Mouse (Mus musculus) neural tube, embryonic 15.5 days (tissue): ENCODE results near the gene Sos2. TPM values are rescaled to one million over a fixed set of nuclear protein-coding genes. Genes with fewer than 3 reads are reported as not detected.
"Not testable (repeated sequence)": the region's sequence is repeated elsewhere in the genome, so short reads cannot be mapped to it uniquely, and the experiment has no call there.

ENCODE experiments used
- ATAC-seq: fragments of 200-750 bp; cut with Nextera tagmentation; 2 replicates; pipeline ENCODE4 v1.8.0; 2017; ENCODE audit warnings: mild to moderate bottlenecking, moderate TSS enrichment, moderate library complexity; ENCODE audit not compliant: low FRiP score
- H3K27ac ChIP-seq: fragments of 300-500 bp; sonication (generic); replicated peaks from 2 replicates; pipeline ENCODE4 v1.5.1; 2015; ENCODE audit warnings: mild to moderate bottlenecking, inconsistent platforms
- H3K27me3 ChIP-seq: fragments of 300-500 bp; sonication (generic); replicated peaks from 2 replicates; pipeline ENCODE4 v1.6.1; 2015; ENCODE audit warnings: inconsistent platforms
- H3K36me3 ChIP-seq: fragments of 300-500 bp; sonication (generic); 2 replicates; pipeline ENCODE4 v1.6.1; 2015; ENCODE audit warnings: inconsistent platforms
- H3K4me1 ChIP-seq: fragments of 300-500 bp; sonication (generic); 2 replicates; pipeline ENCODE4 v1.6.1; 2015; ENCODE audit warnings: inconsistent platforms
- H3K4me2 ChIP-seq: fragments of 300-500 bp; sonication (generic); 2 replicates; pipeline ENCODE4 v1.6.1; 2015; ENCODE audit warnings: inconsistent platforms, mild to moderate bottlenecking, moderate library complexity
- H3K4me3 ChIP-seq: fragments of 300-500 bp; sonication (generic); replicated peaks from 2 replicates; pipeline ENCODE4 v1.5.1; 2015; ENCODE audit warnings: mild to moderate bottlenecking, inconsistent platforms
- H3K9ac ChIP-seq: fragments of 300-500 bp; sonication (generic); replicated peaks from 2 replicates; pipeline ENCODE4 v1.6.1; 2015; ENCODE audit warnings: mild to moderate bottlenecking, inconsistent platforms
- H3K9me3 ChIP-seq: fragments of 300-500 bp; sonication (generic); replicated peaks from 2 replicates; pipeline ENCODE4 v1.6.1; 2016; ENCODE audit warnings: inconsistent platforms
- WGBS: fragments of 180-500 bp; shearing (Covaris S2); methylation state at CpG from one replicate; pipeline ENCODE4 v1.1.7; 2015; ENCODE audit warnings: mixed read lengths; 5-methylcytosine and 5-hydroxymethylcytosine counted together
- polyA plus RNA-seq: library from polyadenylated mRNA; unstranded; fragments of >200 nt; fragmentation: Nextera tagmentation; extraction: Ambion mirVana; gene quantifications from 2 replicates; pipeline ENCODE4 v1.2.1, GENCODE M21; 2015

Gene Sos2
- polyA plus RNA-seq, 1 experiment from 2014 or later = 12.4 TPM

DNA sequence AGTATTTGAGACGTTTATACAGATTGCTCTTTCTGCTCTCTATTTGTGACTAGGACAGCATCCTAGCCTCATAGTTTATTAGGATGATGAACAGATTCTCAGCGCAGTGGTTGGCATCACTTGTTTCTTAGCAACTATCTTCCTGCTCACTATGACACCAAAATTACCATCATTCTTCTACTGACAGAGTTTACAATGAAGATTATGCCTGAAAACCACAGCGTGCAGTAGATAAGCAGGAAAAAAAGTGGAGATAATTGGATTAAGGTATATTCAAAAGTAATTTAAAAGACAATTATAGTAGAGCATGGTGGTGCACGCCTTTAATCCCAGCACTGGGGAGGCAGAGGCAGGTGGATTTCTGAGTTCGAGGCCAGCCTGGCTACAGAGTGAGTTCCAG, 88.5 kb downstream of the Sos2 start:
- Histone ChIP-seq H3K27me3 (no peaks in the 10 kb centered on the region), H3K27ac (no peak overlapping the region), H3K9me3 (no peaks in the 10 kb centered on the region), H3K4me3 (no peak overlapping the region), H3K9ac (no peak overlapping the region), H3K4me1 (no peaks in the 10 kb centered on the region), H3K4me2 (no peak overlapping the region), H3K36me3 (peaks cover 37% of the 10 kb centered on the region)
- 92% methylated on average over 5 of the region's 5 CpGs for WGBS
- no peak for ATAC-seq

DNA sequence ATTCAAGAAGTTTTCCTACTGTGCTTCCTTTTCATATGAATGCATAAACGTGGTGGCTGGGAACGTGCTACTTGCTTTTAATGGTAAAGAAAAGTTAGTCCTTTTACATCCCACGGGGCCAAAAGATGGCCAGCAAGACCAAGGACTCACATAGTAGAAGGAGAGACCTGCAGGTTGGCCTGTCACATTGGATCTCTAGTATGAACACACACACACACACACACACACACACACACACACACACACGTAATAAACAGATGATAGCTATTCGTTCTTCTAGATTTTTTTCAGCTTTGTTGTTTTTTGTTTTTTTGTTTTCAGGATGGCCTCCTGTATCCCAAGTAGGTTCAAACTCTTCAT, 98.4 kb downstream of the Sos2 start:
- H3K4me2 ChIP-seq = peak overlapping the region; percentile 63

DNA sequence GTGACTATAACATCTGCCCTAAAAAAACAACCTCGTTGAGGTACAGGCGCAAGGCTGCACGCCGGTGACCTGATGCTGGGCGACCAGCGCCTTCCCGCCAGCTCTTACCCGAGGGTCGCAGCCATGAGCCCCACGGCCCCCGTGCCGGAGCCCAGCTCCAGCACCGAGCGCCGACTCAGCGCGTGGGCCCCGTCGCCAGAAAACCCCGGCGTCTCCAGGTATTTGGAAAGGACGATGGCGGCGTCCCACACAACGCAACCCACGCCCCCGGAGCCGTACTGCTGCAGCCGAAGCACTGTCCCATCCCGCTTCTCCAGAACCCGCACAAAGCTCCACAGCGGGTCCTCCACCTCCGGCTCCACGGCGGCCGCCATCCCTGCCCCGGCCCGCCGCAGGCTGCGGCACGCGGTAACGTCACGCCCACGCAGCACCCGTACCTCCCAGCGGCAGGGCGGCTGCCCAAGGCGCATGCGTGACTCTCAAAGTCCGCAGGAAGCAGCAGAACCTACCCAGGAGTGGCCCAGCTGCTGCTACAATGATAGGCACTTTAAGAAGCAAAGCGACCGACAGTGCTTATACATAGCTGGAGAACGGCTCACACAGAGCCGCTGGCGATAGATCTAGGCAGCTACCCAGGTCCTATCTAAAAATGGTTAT, 98.9 kb downstream of the Sos2 start, which contains the start of gene Vcpkmt:
Vcpkmt (minus strand) TSS at position 416 of the 657 bp plus-strand sequence.
- H3K4me1 ChIP-seq = peaks cover 22% of the 10 kb centered on the region
- WGBS = 1% methylated on average over 56 of the region's 56 CpGs
- peak within 1 kb of the TSS; percentile 73 for H3K4me3 ChIP-seq
- ATAC-seq = peak; percentile 97
- H3K4me2 ChIP-seq = peak within 1 kb of the TSS; percentile 63
- peak within 1 kb of the TSS; percentile 88 for H3K27ac ChIP-seq
- peaks cover 43% of the 10 kb centered on the region for H3K36me3 ChIP-seq
- H3K9me3 ChIP-seq = no peaks in the 10 kb centered on the region
- peak within 1 kb of the TSS; percentile 85 for H3K9ac ChIP-seq
- no peaks in the 10 kb centered on the region for H3K27me3 ChIP-seq

More for the DNA sequence above, 98.4 kb downstream of the Sos2 start:
- Histone ChIP-seq H3K9me3 (no peaks in the 10 kb centered on the region), H3K4me3 (peak overlapping the region; percentile 73), H3K9ac (peak overlapping the region; percentile 85), H3K27ac (peak overlapping the region; percentile 88), H3K4me1 (peaks cover 22% of the 10 kb centered on the region), H3K27me3 (no peaks in the 10 kb centered on the region), H3K36me3 (peaks cover 43% of the 10 kb centered on the region)
- ATAC-seq = no peak
- 45% methylated on average over 5 of the region's 5 CpGs for WGBS

DNA sequence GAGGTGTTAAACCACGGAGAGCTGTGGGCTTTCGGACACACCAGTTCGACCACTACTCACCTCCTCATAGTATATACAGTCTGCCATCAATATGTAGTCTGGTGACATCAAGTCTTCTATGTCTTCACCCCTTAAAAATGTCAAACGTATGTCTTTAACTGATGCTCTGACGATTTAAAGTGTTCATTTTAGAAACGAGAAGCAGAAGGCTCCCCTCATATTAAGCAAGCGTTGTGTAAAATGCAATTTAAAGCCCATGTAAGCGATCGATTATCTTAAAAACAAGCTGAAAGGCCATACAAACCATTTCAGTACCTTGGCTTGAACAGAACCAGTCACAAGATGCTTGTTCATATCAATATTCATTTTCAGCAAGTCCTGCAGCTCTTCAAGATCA, 99.4 kb downstream of the Sos2 start:
- Histone ChIP-seq H3K27me3 (no peaks in the 10 kb centered on the region), H3K27ac (peak overlapping the region; percentile 88), H3K4me2 (peak overlapping the region; percentile 63), H3K4me1 (peaks cover 22% of the 10 kb centered on the region), H3K36me3 (peaks cover 46% of the 10 kb centered on the region), H3K9ac (peak overlapping the region; percentile 85), H3K4me3 (peak overlapping the region; percentile 73), H3K9me3 (no peaks in the 10 kb centered on the region)
- WGBS = 30% methylated on average over 9 of the region's 9 CpGs
- 0 out of 2 replicates have a peak, but pooled peaks have one; percentile 29 for ATAC-seq

DNA sequence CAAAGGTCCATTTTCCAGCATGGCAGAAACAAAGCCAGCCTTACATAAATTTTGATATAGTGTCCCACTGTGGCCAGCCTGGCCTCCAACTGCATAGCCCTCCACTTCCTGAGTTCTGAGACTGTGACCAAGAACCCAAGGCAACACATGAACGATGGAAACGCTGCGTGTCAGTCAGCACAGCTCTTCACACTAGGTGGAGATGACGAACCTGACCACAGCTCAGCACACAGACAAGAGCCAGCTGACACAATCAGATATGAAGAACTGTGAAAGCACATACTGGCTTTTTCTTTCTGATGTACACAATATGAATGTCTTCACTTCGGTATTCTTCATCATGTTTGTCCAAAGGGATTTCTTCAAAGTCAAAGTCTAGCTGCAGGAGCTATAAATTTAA, 102.0 kb downstream of the Sos2 start:
- no peak overlapping the region for H3K4me2 ChIP-seq
- no peak for ATAC-seq
- no peak overlapping the region for H3K27ac ChIP-seq
- no peaks in the 10 kb centered on the region for H3K27me3 ChIP-seq
- no peaks in the 10 kb centered on the region for H3K9me3 ChIP-seq
- H3K4me3 ChIP-seq = no peak overlapping the region
- H3K36me3 ChIP-seq = peaks cover 30% of the 10 kb centered on the region
- H3K4me1 ChIP-seq = peaks cover 24% of the 10 kb centered on the region
- WGBS = 92% methylated on average over 5 of the region's 5 CpGs
- no peak overlapping the region for H3K9ac ChIP-seq

DNA sequence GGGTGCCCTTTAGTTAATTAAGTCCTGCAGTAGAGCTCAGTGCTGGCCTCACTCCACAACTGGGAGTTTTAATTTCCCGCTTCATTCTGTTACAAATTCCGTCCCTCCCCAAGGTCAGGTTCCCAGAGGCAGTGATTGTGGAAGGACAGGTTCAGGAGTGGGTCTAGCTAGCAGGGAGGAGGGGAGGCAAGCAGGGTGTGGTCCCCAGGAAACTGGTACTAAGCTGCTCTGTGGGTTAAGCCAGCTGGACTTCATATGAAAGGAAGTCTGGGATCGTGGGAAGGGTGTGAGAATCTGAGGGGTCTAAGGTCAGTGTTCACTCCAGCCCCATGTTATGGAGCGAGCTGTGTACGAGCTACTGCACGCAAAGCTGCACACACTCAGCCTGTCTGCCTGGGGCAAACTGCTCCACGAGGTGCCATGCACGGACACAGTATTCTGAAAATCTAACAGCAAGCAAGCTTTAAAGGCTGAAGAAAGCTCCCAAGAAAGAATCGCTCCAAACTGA, 105.5 kb downstream of the Sos2 start:
- WGBS = 91% methylated on average over 9 of the region's 9 CpGs
- Histone ChIP-seq H3K27ac (no peak overlapping the region), H3K4me3 (no peak overlapping the region), H3K9ac (no peak overlapping the region), H3K36me3 (peaks cover 27% of the 10 kb centered on the region), H3K9me3 (no peaks in the 10 kb centered on the region), H3K27me3 (no peaks in the 10 kb centered on the region), H3K4me2 (no peak overlapping the region), H3K4me1 (peaks cover 13% of the 10 kb centered on the region)
- no peak for ATAC-seq

DNA sequence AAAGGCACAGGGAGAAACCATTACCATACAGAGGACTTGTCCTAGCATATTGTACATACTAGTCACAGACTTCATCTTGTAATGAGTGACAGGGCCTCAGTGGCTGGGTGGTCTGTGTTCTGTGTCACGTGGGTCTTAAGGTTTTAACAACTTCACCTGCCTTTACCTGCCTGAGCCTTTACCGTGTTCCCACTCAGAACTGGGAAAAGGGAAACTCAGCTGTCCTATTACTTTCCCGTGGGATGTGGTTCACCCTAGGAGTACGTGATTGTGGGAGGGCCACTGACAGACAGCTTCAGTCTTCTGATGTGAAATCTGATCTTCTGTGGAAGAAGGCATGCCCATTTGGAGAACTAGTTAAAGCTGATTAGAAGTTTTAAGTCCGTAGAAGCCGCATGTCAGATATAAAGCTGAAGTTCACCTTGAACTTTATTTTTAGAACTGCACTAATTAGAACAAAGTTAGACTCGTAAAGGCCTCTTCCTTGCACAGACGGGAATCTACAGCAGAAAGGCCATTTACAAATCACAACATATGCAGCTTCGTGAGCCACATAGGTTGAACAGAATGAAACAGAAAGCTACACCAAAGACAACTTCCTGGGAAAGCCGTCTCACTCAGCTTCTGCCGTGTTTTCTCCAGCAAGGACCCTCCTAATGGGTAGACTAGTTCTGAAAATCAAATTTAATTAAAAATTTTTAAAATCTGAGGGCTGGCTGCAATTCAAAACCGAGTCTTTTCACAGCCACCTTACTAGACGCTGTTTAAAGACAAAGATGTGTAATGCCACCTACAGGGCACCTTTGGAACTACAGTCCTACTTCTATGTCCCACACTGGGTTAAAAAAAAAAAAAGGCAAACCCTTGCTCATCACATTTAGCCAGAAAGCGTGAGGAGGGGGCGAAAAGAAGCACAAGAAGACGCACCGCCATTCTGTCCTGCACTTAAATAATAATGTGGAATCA, 107.5 kb downstream of the Sos2 start:
- 33% methylated on average over 17 of the region's 17 CpGs for WGBS
- 0 out of 2 replicates have a peak overlapping the region, but pooled peaks have one; percentile 20 for H3K27ac ChIP-seq

DNA sequence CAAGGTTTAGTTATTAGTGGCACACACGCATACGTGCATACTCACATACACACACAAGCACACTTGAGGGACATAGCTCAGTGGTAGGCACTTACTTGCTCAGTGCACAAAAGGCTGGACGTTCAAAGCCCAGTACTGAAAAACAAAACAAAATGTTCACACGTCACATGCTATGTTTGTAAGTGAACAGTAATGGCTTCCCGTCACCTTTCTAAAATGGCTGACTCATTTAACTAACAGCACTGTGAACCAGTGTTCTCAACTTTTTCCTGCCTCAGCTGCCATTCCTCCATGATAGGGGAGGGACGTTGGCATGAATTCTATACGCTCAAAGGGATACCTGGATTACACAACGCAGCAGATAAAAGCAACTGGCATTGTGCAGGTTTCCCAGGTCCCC, 108.4 kb downstream of the Sos2 start:
- Histone ChIP-seq H3K4me3 (no peak overlapping the region), H3K27ac (no peak overlapping the region), H3K4me2 (no peak overlapping the region), H3K9me3 (no peaks in the 10 kb centered on the region), H3K36me3 (peaks cover 12% of the 10 kb centered on the region), H3K4me1 (peaks cover 9% of the 10 kb centered on the region; the same call in 1 of the 2 replicates), H3K9ac (no peak overlapping the region), H3K27me3 (no peaks in the 10 kb centered on the region)
- no peak for ATAC-seq
- 96% methylated on average over 8 of the region's 8 CpGs for WGBS

More for the DNA sequence above, 107.5 kb downstream of the Sos2 start:
- H3K4me3 ChIP-seq = peak overlapping the region; percentile 28
- H3K9ac ChIP-seq = 0 out of 2 replicates have a peak overlapping the region, but pooled peaks have one; percentile 21
- H3K36me3 ChIP-seq = peaks cover 20% of the 10 kb centered on the region
- H3K27me3 ChIP-seq = no peaks in the 10 kb centered on the region
- peak overlapping the region; percentile 52 for H3K4me2 ChIP-seq
- ATAC-seq = peak; percentile 80
- peaks cover 9% of the 10 kb centered on the region; the same call in 1 of the 2 replicates for H3K4me1 ChIP-seq
- no peaks in the 10 kb centered on the region for H3K9me3 ChIP-seq

DNA sequence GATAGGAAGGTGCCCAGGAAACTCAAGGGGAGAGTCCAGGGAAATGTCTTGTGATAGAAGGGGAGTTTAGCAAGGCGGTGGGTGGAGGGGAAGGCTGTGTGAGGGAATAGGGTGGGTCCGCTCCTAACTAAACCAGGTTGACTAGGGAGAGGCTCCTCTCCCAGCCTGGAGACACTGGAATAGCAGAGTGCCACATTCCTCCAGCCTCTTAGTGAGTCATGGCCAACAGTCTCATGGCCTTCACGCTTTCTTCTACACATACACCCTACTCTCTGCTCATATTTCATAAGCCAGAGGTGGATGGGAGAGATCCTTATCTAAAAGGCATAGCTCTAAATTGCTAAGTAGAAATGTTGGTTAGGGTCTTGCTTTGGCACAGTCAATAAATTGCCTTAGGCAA, 111.7 kb downstream of the Sos2 start:
- ATAC-seq = no peak
- WGBS = 99% methylated on average over 3 of the region's 3 CpGs

DNA sequence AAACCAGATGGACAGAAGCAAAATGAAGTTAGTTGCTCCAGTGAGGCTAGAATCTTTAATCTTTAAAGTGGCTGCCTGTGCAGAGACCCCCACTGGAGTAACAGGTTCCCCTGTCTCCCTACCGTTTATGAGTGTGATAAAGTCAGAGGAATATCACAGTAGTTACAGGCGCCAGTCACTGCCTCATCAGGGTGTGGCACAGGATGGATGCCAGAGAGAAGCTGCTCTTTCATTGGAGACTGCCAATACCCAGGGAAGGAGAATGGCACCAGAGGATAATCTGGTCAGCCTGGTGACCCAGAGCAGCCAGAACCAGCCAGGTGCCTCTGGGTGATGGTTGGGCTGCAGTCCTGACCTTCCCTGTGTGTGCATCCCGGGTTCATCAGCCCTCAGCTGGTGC, 113.4 kb downstream of the Sos2 start:
- 68% methylated on average over 3 of the region's 3 CpGs for WGBS
- H3K9ac ChIP-seq = no peak overlapping the region
- no peak overlapping the region for H3K27ac ChIP-seq
- H3K36me3 ChIP-seq = no peaks in the 10 kb centered on the region
- no peaks in the 10 kb centered on the region for H3K27me3 ChIP-seq
- no peak overlapping the region for H3K4me3 ChIP-seq
- no peaks in the 10 kb centered on the region for H3K9me3 ChIP-seq
- H3K4me2 ChIP-seq = no peak overlapping the region
- H3K4me1 ChIP-seq = no peaks in the 10 kb centered on the region
- ATAC-seq = no peak

More for the DNA sequence above, 111.7 kb downstream of the Sos2 start:
- no peak overlapping the region for H3K4me3 ChIP-seq
- H3K27ac ChIP-seq = no peak overlapping the region
- H3K36me3 ChIP-seq = no peaks in the 10 kb centered on the region
- H3K4me2 ChIP-seq = no peak overlapping the region
- no peaks in the 10 kb centered on the region for H3K9me3 ChIP-seq
- H3K9ac ChIP-seq = no peak overlapping the region
- peaks cover 9% of the 10 kb centered on the region; the same call in 1 of the 2 replicates for H3K4me1 ChIP-seq
- H3K27me3 ChIP-seq = no peaks in the 10 kb centered on the region

DNA sequence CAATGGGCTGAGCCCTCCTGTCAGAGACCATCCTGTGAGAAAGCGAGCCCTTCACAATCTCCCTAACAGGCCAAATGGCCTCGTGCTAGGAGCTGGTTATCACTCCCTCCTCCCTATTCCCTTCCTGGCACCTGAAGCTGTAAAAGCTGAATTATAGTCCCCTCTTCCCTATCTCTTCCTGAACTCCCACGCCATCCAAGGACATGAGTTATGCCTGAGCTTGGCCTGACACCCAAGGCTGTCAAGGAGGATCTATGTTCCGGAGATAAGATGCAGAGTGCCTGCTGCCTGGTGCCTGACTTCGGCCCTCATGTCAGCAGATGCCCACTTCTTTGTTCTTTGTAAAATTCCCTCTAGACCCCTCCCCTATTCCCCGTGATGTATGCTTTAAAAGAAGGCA, 120.6 kb downstream of the Sos2 start:
- WGBS = 84% methylated on average over 6 of the region's 6 CpGs
- H3K27ac ChIP-seq, H3K4me1 ChIP-seq: not testable (repeated sequence)

More for the DNA sequence above, 120.6 kb downstream of the Sos2 start:
- H3K4me3 ChIP-seq, H3K9ac ChIP-seq, H3K9me3 ChIP-seq, ATAC-seq, H3K27me3 ChIP-seq, H3K4me2 ChIP-seq, H3K36me3 ChIP-seq: not testable (repeated sequence)
